Mouse (Mus musculus) lung, postnatal 0 days (tissue): Measurements from ENCODE around the gene Mylk2. TPM values are rescaled to one million over a fixed set of nuclear protein-coding genes. Genes with fewer than 3 reads are reported as not detected.

Experiments used
- ATAC-seq: fragments of 200-750 bp; cut with Nextera tagmentation; 2 replicates; pipeline ENCODE4 v1.8.0; 2017; ENCODE audit warnings: moderate library complexity
- DNase-seq: peaks from one replicate; pipeline ENCODE4 v3.0.0-alpha.2; 2016; ENCODE audit warnings: low spot score
- H3K27ac ChIP-seq: fragments of 300-500 bp; sonication (generic); 2 replicates; pipeline ENCODE4 v1.5.1; 2014; ENCODE audit warnings: antibody characterized with exemption, mild to moderate bottlenecking, low read length, mixed read lengths
- H3K27me3 ChIP-seq: fragments of 300-500 bp; sonication (generic); replicated peaks from 2 replicates; pipeline ENCODE4 v1.6.1; 2014; ENCODE audit warnings: low read length, mixed read lengths; ENCODE audit not compliant: insufficient read depth
- H3K36me3 ChIP-seq: fragments of 300-500 bp; sonication (generic); 2 replicates; pipeline ENCODE4 v1.6.1; 2014; ENCODE audit warnings: low read length, mixed read lengths; ENCODE audit not compliant: insufficient read depth
- H3K4me1 ChIP-seq: fragments of 300-500 bp; sonication (generic); 2 replicates; pipeline ENCODE4 v1.6.1; 2014; ENCODE audit warnings: antibody characterized with exemption, low read depth, low read length, mixed read lengths; ENCODE audit not compliant: insufficient read depth
- H3K4me2 ChIP-seq: fragments of 300-500 bp; sonication (generic); replicated peaks from 2 replicates; pipeline ENCODE4 v1.6.1; 2014; ENCODE audit warnings: low read depth, mild to moderate bottlenecking, low read length, moderate library complexity, mixed read lengths
- H3K4me3 ChIP-seq: fragments of 300-500 bp; sonication (generic); 2 replicates; pipeline ENCODE4 v1.5.1; 2014; ENCODE audit warnings: low read depth, low read length
- H3K9ac ChIP-seq: fragments of 300-500 bp; sonication (generic); replicated peaks from 2 replicates; pipeline ENCODE4 v1.6.1; 2014; ENCODE audit warnings: low read depth, mild to moderate bottlenecking
- H3K9me3 ChIP-seq: fragments of 300-500 bp; sonication (generic); 2 replicates; pipeline ENCODE4 v1.6.1; 2016; ENCODE audit warnings: low read length, mixed read lengths
- CTCF ChIP-seq: IDR thresholded peaks from 2 replicates; pipeline ENCODE4 v1.5.1; 2016; ENCODE audit warnings: antibody characterized with exemption, mild to moderate bottlenecking
- EP300 ChIP-seq: IDR thresholded peaks from 2 replicates; pipeline ENCODE4 v1.6.1; 2016; ENCODE audit warnings: antibody characterized with exemption, mild to moderate bottlenecking, control low read depth
- WGBS: fragments of 180-500 bp; shearing (Covaris S2); extraction: QIAGEN DNeasy Blood & Tissue Kit; methylation state at CpG from one replicate; pipeline ENCODE4 v1.1.7; 2014; 5-methylcytosine and 5-hydroxymethylcytosine counted together
- polyA plus RNA-seq: library from polyadenylated mRNA; unstranded; fragments of >200 nt; fragmentation: Nextera tagmentation; extraction: Ambion mirVana; gene quantifications from 2 replicates; pipeline ENCODE4 v1.2.1, GENCODE M21; 2015

The Mylk2 gene
- polyA plus RNA-seq, 1 experiment from 2014 or later, result 0.04 TPM

DNA sequence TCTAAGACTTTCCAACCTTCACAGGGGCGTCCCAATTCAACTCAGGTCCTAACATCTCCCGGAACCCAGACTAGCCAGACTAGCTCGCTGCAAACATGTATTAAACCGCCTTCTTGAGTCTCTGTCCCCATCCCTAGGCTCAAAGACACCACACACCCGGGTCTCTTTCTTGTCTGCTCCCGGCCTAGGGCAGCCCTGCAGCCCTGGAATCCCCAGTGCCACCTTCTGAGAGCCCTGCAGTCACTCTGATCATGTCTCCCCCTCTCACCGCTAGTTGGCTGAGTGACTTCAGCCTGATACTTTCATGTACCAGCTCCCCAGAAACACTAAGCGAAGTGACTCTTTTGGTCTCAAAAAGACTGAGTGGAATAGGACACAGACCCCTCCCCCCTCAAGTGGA is 32.4 kb downstream of the Mylk2 start:
- ATAC-seq (no peak), DNase-seq (no peak)
- Histone ChIP-seq H3K4me3 (no peak overlapping the region), H3K27ac (no peak overlapping the region), H3K4me1 (no peaks in the 10 kb centered on the region), H3K36me3 (no peaks in the 10 kb centered on the region), H3K27me3 (peaks cover 38% of the 10 kb centered on the region), H3K4me2 (peak overlapping the region; percentile 47; the same call in 1 of the 2 replicates), H3K9me3 (no peaks in the 10 kb centered on the region), H3K9ac (no peak overlapping the region)
- WGBS, result 7% methylated on average over 8 of the region's 8 CpGs
- TF ChIP-seq EP300 (no peak), CTCF (no peak)

DNA sequence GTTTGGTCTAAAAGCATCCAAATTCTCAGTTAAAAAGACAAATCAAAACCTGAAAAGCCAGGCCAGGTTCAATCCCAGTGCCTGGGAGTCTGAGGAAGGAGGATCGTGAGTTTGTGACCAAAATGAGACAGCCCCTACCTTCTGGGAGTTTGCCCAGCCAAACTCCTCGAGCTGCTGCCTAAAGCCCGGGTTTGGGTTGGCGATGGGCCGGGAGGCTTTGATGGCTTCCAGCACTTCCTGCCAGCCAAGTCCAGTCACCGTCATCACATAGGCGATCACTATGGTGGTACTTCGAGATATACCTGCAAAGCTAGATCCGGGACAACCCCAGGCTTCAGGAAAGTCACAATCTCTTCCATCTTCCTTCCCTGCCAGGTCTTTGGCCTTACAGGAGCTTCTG is 32.9 kb downstream of the Mylk2 start:
- Histone ChIP-seq H3K4me3 (no peak overlapping the region), H3K4me2 (no peak overlapping the region), H3K4me1 (no peaks in the 10 kb centered on the region), H3K36me3 (no peaks in the 10 kb centered on the region), H3K27ac (no peak overlapping the region), H3K27me3 (peaks cover 38% of the 10 kb centered on the region), H3K9me3 (no peaks in the 10 kb centered on the region), H3K9ac (no peak overlapping the region)
- no peak for TF ChIP-seq EP300
- 54% methylated on average over 9 of the region's 9 CpGs for WGBS
- no peak for ATAC-seq
- DNase-seq, result no peak

DNA sequence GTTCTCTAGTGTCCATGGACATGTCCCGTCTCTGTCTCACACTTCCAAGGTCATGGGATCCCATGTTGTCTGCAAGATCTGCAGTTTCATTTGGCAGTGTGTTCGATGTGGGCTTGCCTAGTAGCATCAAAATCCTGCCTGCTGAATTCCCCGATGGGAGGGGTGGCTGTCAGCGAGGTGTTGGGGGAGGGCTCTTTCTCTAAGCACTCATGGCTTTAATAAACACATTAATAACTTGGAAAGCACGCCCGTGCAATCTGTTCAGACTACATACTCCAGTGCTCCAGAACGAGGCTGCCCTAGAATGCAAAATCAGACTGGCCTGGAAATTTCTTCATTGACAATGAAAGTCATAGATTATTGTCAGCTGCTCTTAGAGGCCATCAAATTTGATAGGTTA is 35.9 kb downstream of the Mylk2 start:
- 30% methylated on average over 7 of the region's 7 CpGs for WGBS
- Histone ChIP-seq H3K9ac (no peak overlapping the region), H3K27ac (no peak overlapping the region), H3K36me3 (no peaks in the 10 kb centered on the region), H3K4me1 (peaks cover 5% of the 10 kb centered on the region; the same call in 1 of the 2 replicates), H3K27me3 (peaks cover 44% of the 10 kb centered on the region), H3K9me3 (no peaks in the 10 kb centered on the region), H3K4me3 (no peak overlapping the region), H3K4me2 (no peak overlapping the region)
- no peak for TF ChIP-seq EP300
- DNase-seq (peak; percentile 15), ATAC-seq (no peak)

DNA sequence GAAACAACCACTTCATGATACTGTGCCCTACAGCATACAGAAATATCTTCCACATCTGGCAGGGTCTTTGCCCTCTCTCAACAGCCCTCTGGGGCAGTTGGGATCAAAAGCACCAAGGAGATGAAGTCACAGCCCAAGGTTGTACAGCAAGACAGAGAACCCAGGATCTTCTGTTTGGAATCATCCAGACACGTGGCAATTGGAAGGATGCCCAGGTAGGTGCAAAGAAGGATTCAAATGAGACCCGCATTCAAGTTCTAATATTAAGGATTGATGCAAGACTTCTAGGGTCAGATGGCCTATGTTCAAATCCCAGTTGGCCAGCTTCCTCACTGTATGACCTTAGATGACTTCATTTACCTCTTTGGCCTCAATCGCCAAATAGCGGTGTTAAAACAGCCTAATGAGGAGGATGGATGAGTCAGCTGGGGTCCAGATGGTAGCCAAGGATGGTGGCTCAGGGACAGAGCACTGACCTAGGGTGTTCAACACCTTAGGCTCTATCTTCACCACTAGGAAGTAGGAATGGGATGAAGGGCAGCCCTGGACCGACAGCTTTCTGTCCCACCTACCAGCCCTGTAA is 37.4 kb downstream of the Mylk2 start:
- H3K9ac ChIP-seq, result no peak overlapping the region
- H3K4me3 ChIP-seq, result no peak overlapping the region
- no peaks in the 10 kb centered on the region for H3K36me3 ChIP-seq
- H3K9me3 ChIP-seq, result no peaks in the 10 kb centered on the region
- peaks cover 5% of the 10 kb centered on the region; the same call in 1 of the 2 replicates for H3K4me1 ChIP-seq
- H3K27ac ChIP-seq, result no peak overlapping the region
- no peak for ATAC-seq
- WGBS, result 78% methylated on average over 5 of the region's 5 CpGs
- TF ChIP-seq EP300 (no peak), CTCF (no peak)
- peaks cover 32% of the 10 kb centered on the region for H3K27me3 ChIP-seq
- H3K4me2 ChIP-seq, result no peak overlapping the region
- DNase-seq, result no peak

DNA sequence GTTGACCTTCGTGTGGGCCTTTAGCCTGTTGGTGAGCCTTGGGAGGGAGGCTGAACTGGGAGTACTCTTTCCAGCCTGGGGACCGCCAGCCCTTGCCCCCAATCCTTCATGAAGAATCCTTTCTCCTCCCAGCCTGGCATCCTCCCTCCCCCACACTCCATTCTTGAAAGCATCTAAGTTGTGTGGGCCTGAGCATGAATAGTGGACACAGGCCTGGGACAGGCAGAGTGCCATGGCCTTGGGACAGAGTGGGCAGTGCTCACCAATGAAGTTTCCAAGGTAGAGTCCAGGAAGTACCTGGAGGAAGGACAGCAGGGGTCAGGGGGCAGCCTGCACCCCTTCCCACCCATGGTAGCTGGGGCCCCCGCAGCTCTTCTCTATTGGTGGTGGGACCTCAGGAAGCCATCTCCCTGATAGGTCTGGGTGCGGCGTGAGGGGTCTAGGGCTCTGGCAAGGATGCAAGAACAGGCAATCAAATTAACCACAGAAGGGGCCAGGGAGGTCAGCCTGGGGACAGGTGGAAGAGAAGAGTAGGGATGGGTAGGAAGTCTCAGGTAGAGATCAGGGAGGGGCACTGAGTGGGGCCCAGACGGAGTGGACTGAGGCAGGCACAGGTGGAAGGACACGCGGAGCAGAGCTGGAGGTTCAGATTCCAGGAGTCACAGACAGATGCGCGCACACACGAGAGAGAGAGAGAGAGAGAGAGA is 39.4 kb downstream of the Mylk2 start:
- H3K4me1 ChIP-seq, result peaks cover 5% of the 10 kb centered on the region; the same call in 1 of the 2 replicates
- H3K4me3 ChIP-seq, result no peak overlapping the region
- TF ChIP-seq CTCF (no peak), EP300 (no peak)
- 33% methylated on average over 11 of the region's 11 CpGs for WGBS
- no peaks in the 10 kb centered on the region for H3K9me3 ChIP-seq
- no peak overlapping the region for H3K9ac ChIP-seq
- ATAC-seq (no peak), DNase-seq (no peak)
- H3K27me3 ChIP-seq, result peaks cover 19% of the 10 kb centered on the region
- no peak overlapping the region for H3K4me2 ChIP-seq
- H3K27ac ChIP-seq, result no peak overlapping the region
- no peaks in the 10 kb centered on the region for H3K36me3 ChIP-seq

DNA sequence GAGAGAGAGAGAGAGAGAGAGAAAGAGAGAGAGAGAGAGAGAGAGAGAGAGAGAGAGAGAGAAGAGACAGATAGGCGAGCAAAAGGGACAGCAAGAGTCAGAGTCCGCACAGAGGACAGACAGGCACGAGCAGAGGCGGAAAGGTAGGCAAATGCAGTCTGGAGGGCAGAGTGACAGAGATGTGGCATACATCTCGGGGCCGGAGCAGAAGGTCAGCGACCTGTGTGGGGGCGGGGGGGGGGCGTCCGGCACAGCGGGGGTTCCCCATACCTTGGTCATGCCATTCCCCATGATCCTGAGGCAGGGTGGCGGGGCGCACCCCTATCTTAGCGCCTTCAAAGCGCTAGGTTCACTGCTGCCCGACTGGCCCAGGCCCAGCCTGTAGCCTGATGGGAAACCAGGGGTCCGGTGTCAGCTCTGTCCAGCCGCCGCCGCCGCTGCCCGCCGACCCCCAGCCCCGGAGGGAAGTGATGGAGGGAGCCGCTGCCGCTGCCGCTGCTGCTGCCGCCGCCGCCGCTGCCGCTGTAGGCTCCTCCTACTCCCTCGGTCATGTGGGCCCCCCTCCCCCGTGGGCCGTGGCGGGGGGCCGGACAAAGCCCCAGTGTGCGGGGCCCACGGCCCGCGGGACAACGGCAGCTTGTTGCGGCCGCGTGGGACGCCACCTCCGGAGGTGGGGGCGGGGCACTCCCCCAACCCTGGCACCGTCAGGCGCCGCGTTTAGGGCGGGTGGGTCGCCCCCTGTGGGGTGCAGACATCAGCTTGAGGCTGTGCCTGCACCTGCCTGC is 40.1 kb downstream of the Mylk2 start, which contains the start of gene Dusp15:
Gene Dusp15, minus strand, starts transcription at position 634 of the 785 bp plus-strand sequence.
- DNase-seq (no peak), ATAC-seq (peak; percentile 49)
- H3K9ac ChIP-seq, result 0 out of 2 replicates have a peak within 1 kb of the TSS, but pooled peaks have one; percentile 19
- peak within 1 kb of the TSS; percentile 45 for H3K4me3 ChIP-seq
- WGBS, result under 1% methylated on average over 36 of the region's 54 CpGs
- TF ChIP-seq CTCF, result no peak; the same call in 1 of the 2 replicates
- no peak for TF ChIP-seq EP300
- H3K36me3 ChIP-seq, result no peaks in the 10 kb centered on the region
- H3K27ac ChIP-seq, result no peak within 1 kb of the TSS
- H3K4me1 ChIP-seq, result peaks cover 5% of the 10 kb centered on the region; the same call in 1 of the 2 replicates
- peak within 1 kb of the TSS; percentile 93 for H3K4me2 ChIP-seq
- H3K9me3 ChIP-seq, result no peaks in the 10 kb centered on the region
- H3K27me3 ChIP-seq, result peaks cover 19% of the 10 kb centered on the region
